26 mouse cellular contexts compared by ENCODE assay signal in genomic region chr1:67481974-67482373, GRCm38 (mm10).
DNase-seq lines count a peak whose midpoint lies in the region; ATAC-seq and TF ChIP-seq lines count a peak whose summit lies in the region.
"Had no signal": no experiment of that assay in that cellular context is flagged by ENCODE, and none has a peak within 500 bp of the region (broad histone marks: within the 10 kb centered on the region; RNA-seq: fewer than 3 reads in every experiment).

No protein-coding gene starts in this region.

- no peak overlapping the region for H3K9ac ChIP-seq in limb, embryonic 11.5 days (ENCODE audit: low read length)
- H3K9ac ChIP-seq in limb, embryonic 14.5 days (ENCODE audit: low read depth, low read length, severe bottlenecking), result no peak overlapping the region
- no peak overlapping the region for H3K9ac ChIP-seq in midbrain, embryonic 13.5 days (replicated peaks)
- H3K9ac ChIP-seq: embryonic facial prominence, embryonic 13.5 days; embryonic facial prominence, embryonic 15.5 days; forebrain, embryonic 13.5 days; forebrain, embryonic 15.5 days; forebrain, postnatal 0 days had no signal

- no peaks in the 10 kb centered on the region for H3K4me1 ChIP-seq in limb, embryonic 11.5 days (ENCODE audit: control insufficient read depth, insufficient read depth, low read length)
- no peaks in the 10 kb centered on the region for H3K4me1 ChIP-seq in limb, embryonic 10.5 days
- no peaks in the 10 kb centered on the region for H3K4me1 ChIP-seq in limb, embryonic 14.5 days (ENCODE audit: control insufficient read depth, insufficient read depth, low read length)
- no peaks in the 10 kb centered on the region for H3K4me1 ChIP-seq in midbrain, embryonic 13.5 days (replicated peaks)
- H3K4me1 ChIP-seq: embryonic facial prominence, embryonic 13.5 days; embryonic facial prominence, embryonic 15.5 days; forebrain, embryonic 13.5 days; forebrain, embryonic 15.5 days had no signal

- H3K4me3 ChIP-seq in limb, embryonic 11.5 days (ENCODE audit: low read depth, low read length), result no peak overlapping the region
- no peak overlapping the region for H3K4me3 ChIP-seq in limb, embryonic 10.5 days
- no peak overlapping the region for H3K4me3 ChIP-seq in limb, embryonic 14.5 days (replicated peaks; ENCODE audit: low read length)
- H3K4me3 ChIP-seq in midbrain, embryonic 13.5 days (replicated peaks), result no peak overlapping the region
- H3K4me3 ChIP-seq: embryonic facial prominence, embryonic 13.5 days; embryonic facial prominence, embryonic 15.5 days; erythroblast, embryonic 14.5 days; forebrain, embryonic 13.5 days; forebrain, embryonic 15.5 days had no signal

- H3K27me3 ChIP-seq in limb, embryonic 11.5 days (ENCODE audit: control insufficient read depth, insufficient read depth, low read length), result no peaks in the 10 kb centered on the region
- H3K27me3 ChIP-seq in limb, embryonic 10.5 days (ENCODE audit: low read depth, poor library complexity, severe bottlenecking), result no peaks in the 10 kb centered on the region
- no peaks in the 10 kb centered on the region for H3K27me3 ChIP-seq in limb, embryonic 14.5 days (ENCODE audit: control insufficient read depth, insufficient read depth, low read length)
- H3K27me3 ChIP-seq in midbrain, embryonic 13.5 days, result no peaks in the 10 kb centered on the region
- H3K27me3 ChIP-seq: CH12.LX; embryonic facial prominence, embryonic 13.5 days; embryonic facial prominence, embryonic 15.5 days; forebrain, embryonic 13.5 days; forebrain, embryonic 15.5 days had no signal

- H3K4me2 ChIP-seq in limb, embryonic 11.5 days (ENCODE audit: low read depth, severe bottlenecking), result no peak overlapping the region
- no peak overlapping the region for H3K4me2 ChIP-seq in limb, embryonic 14.5 days (replicated peaks; ENCODE audit: low read depth, low read length, severe bottlenecking)
- H3K4me2 ChIP-seq in midbrain, embryonic 13.5 days (replicated peaks), result no peak overlapping the region
- H3K4me2 ChIP-seq: embryonic facial prominence, embryonic 13.5 days; embryonic facial prominence, embryonic 15.5 days; forebrain, embryonic 13.5 days; forebrain, embryonic 15.5 days had no signal

- no peaks in the 10 kb centered on the region for H3K36me3 ChIP-seq in limb, embryonic 11.5 days (ENCODE audit: control insufficient read depth, insufficient read depth, low read length)
- no peaks in the 10 kb centered on the region for H3K36me3 ChIP-seq in limb, embryonic 10.5 days
- no peaks in the 10 kb centered on the region for H3K36me3 ChIP-seq in limb, embryonic 14.5 days (ENCODE audit: control insufficient read depth, insufficient read depth, low read length)
- no peaks in the 10 kb centered on the region for H3K36me3 ChIP-seq in midbrain, embryonic 13.5 days
- H3K36me3 ChIP-seq: embryonic facial prominence, embryonic 13.5 days; embryonic facial prominence, embryonic 15.5 days; forebrain, embryonic 15.5 days; G1E had no signal

- no peak for DNase-seq in limb, embryonic 11.5 days (ENCODE audit: low spot score)
- DNase-seq in limb, embryonic 10.5 days (ENCODE audit: low spot score), result no peak
- DNase-seq in gonadal fat pad, adult 2 months (ENCODE audit: low read depth), result peak; percentile 95
- peak; percentile 6 for DNase-seq in limb, embryonic 14.5 days (ENCODE audit: low spot score)
- no peak for DNase-seq in left cerebral cortex, postnatal 10 days (ENCODE audit: extremely low spot score in 1 of 2, low spot score in 2 of 2)
- DNase-seq in adrenal gland, postnatal 25 days, result no peak
- DNase-seq: adrenal gland, adult 2 months; adrenal gland, postnatal 10 days; adrenal gland, postnatal 36 days; B cell, adult 2 months; cerebellum, adult 11-12 months; cerebellum, adult 2 months; cerebellum, adult 9-10 months; cerebellum, postnatal 14 days; cerebellum, postnatal 36 days; embryo, embryonic 11 days; forebrain, postnatal 0 days had no signal

- H3K9me3 ChIP-seq in limb, embryonic 11.5 days (ENCODE audit: control insufficient read depth, low read length), result no peaks in the 10 kb centered on the region
- no peaks in the 10 kb centered on the region for H3K9me3 ChIP-seq in limb, embryonic 10.5 days (replicated peaks)
- H3K9me3 ChIP-seq in limb, embryonic 14.5 days (ENCODE audit: control insufficient read depth, low read length), result no peaks in the 10 kb centered on the region
- H3K9me3 ChIP-seq in midbrain, embryonic 13.5 days, result no peaks in the 10 kb centered on the region
- H3K9me3 ChIP-seq: embryonic facial prominence, embryonic 13.5 days; embryonic facial prominence, embryonic 15.5 days; forebrain, embryonic 13.5 days; forebrain, embryonic 15.5 days had no signal

- no peak overlapping the region for H3K27ac ChIP-seq in limb, embryonic 11.5 days (replicated peaks; ENCODE audit: low read depth, low read length)
- no peak overlapping the region for H3K27ac ChIP-seq in limb, embryonic 10.5 days
- no peak overlapping the region for H3K27ac ChIP-seq in limb, embryonic 14.5 days (replicated peaks; ENCODE audit: low read depth, low read length)
- H3K27ac ChIP-seq in midbrain, embryonic 13.5 days, result no peak overlapping the region
- H3K27ac ChIP-seq: embryonic facial prominence, embryonic 13.5 days; embryonic facial prominence, embryonic 15.5 days; forebrain, embryonic 13.5 days; forebrain, embryonic 15.5 days had no signal

- TF ChIP-seq POLR2A in limb, embryonic 14.5 days (IDR thresholded peaks at IDR 0.05; ENCODE audit: borderline replicate concordance, extremely low read depth, insufficient read depth, insufficient read length), result no peak

- intact Hi-C loops in left cerebral cortex, postnatal 10 days (cut with DNase I), result no loop called here

- WGBS in limb, embryonic 11.5 days, result 82% methylated on average over 1 of the region's 1 CpGs
- 88% methylated on average over 1 of the region's 1 CpGs for WGBS in limb, embryonic 10.5 days
- WGBS in limb, embryonic 14.5 days, result 70% methylated on average over 1 of the region's 1 CpGs
- WGBS in midbrain, embryonic 13.5 days, result 97% methylated on average over 1 of the region's 1 CpGs

- ATAC-seq in limb, embryonic 11.5 days (ENCODE audit: insufficient number of reproducible peaks, low FRiP score, low TSS enrichment, low read depth), result peak; percentile 31; the same call in 1 of the 2 replicates
- ATAC-seq in limb, embryonic 14.5 days (ENCODE audit: low FRiP score, low read depth), result peak; percentile 30; the same call in 1 of the 2 replicates
- ATAC-seq in midbrain, embryonic 13.5 days, result no peak
- ATAC-seq: CD4-positive, CD25-positive, alpha-beta regulatory T cell, adult 4 months; forebrain, embryonic 13.5 days; forebrain, embryonic 15.5 days; forebrain, postnatal 0 days had no signal

Comparison
In these comparisons a context has a peak if more than half of its experiments do, and no peak if none do; other contexts are left out.
1. DNase-seq: peak in gonadal fat pad, adult 2 months (single experiment) and limb, embryonic 14.5 days (single experiment); none in limb, embryonic 11.5 days (single experiment), limb, embryonic 10.5 days (single experiment), left cerebral cortex, postnatal 10 days (0 of 2) and adrenal gland, postnatal 25 days (single experiment).